Mouse (Mus musculus) urinary bladder, adult 18-20 months (tissue): ENCODE results near the gene Cds2.
"Not testable (repeated sequence)": the region's sequence is repeated elsewhere in the genome, so short reads cannot be mapped to it uniquely, and the experiment has no call there.

Experiments used
- DNase-seq, 2 experiments: peaks; one replicate each; pipeline ENCODE4 v3.0.0; 2022; ENCODE audit warnings: low spot score in 2 of 2, mixed read lengths in 2 of 2

The Cds2 gene

DNA sequence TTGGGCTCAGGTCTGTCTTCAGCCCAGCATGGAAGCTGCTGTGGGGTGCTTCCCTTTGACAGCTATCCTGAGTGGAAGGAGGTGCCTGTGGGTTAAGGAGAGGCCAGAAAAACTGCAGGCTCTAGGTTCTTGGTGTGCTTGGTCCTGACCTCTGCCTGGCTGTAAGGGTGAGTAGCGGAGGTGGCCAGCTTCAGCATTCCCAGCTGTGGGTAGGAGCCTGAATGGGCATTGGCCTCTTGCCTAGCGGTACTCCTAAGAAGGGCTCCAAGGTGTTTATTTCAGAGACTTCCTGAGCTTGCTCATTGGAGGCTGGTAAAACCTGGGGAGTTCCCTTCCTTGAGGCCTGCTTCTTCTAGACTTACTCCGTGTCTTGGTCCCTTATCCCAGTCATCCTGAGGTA is 28.3 kb downstream of the Cds2 start:
- no peak for DNase-seq

DNA sequence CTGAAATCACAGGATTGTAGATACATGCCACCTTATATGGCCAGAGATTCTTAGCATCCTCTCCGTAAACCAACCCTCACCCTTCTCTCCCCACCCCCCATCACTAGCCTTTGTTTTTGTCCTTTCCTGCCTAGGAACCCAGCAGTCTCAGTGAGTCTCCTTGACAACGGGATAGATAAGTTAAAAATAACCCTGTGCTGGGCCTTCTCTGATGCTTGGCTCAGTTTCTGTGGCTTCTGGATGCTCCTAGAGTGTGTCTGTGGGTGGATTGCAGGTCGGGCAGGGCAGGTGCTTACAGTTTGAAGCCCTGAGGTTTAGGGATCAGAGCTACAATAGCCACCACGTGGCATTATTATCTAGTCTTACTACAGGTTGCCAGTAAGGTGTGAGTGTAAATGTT is 29.1 kb downstream of the Cds2 start:
- DNase-seq: no peak

DNA sequence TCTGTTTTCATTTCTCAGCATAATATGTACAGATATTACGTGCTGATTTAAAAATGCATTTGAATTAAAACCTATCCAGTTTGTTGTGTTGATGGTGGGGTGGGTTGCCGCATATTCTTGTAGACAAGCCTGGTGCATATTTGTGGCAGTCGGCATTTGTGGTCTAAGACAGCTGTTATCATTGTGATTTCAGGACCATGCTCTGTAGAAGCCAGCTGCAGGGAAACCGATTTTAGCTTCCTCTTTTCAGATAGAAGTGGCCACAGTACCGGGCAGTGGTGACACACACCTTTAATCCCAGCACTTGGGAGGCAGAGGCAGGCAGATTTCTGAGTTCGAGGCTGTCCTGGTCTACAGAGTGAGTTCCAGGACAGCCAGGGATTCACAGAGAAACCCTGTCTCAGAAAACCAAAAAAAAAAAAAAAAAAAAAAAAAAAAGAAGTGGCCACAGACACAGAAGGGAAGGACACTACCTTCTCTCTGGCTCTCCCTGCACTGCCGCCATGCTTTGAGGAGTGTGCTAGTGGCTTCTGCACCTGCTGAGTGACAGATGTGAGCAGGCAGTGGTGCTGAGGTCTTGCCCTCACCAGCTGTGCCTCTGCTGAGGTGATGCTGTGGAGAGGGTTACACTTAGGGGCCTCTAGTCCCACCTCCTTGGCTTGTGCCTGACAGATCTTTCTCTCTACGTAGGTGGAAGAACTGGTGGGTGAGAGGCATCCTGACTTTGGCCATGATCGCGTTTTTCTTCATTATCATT is 30.9 kb downstream of the Cds2 start:
- no peak for DNase-seq

DNA sequence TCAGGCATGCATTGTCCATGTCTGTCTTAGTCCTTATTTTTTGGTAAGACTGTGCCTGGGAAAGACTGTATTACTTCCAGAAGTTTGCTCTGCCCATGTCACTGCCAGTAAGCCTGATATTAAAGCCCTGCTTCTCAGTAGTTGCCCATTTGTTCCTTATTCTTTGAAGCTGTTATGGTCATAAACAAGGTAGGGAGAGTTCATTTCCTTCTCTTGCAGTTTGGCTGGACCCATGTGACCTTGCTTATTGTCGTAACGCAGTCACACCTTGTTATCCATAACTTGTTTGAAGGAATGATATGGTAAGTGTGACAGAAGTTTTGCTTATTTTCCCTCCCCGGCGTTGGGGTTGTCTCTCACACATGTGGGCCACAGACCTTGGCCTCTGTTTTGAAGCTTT is 35.3 kb downstream of the Cds2 start:
- no peak for DNase-seq

DNA sequence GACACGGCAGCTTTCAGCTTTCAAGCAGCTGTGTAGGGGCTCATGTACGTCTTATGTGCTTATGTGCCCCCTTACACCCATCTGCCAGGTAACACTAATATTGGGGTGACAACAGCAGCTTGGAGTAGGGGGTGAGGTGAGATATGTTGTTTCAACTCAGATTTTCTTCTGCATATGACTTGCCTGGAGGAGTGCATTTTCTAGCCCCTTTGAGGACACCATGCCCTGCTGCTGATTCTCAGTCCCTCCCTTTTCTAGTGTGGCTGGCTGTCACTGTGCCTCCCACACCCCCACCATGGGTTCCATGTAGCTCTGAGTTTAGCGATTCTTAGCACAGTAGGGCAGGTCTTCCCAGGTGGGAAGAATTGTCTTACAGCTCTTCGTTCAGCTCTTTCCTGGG is 38.5 kb downstream of the Cds2 start:
- DNase-seq: no peak

DNA sequence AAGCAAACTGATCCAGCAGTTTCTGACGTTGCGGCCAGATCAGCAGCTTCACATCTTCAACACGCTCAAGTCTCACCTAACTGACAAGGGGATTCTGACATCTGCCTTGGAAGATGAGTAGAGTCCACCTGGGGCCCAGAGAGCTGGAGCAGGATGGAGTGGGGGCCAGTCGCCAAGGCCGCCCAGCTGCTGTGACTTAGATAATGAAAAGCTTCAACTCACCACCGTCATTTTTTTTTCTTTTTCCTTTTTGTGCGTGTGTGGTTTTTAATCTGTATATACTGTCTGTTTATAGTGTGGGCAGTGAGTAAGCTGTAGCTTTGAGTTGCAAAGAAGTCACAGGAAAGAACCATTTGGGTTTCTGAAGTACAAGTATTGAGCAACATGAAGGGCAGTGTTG is 42.2 kb downstream of the Cds2 start:
- DNase-seq: no peak

DNA sequence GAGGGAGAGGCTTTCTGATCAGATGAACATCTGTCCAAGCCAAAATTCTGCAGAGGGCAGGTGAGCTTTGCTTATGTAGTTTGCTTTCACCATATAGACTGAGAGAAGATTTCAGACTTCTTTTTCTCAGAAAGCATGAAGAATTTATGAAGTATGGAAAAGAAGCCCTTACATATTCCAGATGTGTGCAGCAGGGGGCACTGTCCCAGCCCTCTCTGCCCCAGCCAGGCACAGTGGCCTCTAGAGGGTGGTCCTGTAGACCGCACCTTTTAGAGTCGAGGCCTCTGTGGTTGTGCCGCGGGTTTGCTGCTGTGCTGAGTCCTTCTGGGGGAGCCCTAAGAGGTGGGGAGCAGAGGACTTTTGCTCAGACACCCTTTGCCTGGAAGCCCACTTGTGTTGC is 43.0 kb downstream of the Cds2 start:
- no peak for DNase-seq

DNA sequence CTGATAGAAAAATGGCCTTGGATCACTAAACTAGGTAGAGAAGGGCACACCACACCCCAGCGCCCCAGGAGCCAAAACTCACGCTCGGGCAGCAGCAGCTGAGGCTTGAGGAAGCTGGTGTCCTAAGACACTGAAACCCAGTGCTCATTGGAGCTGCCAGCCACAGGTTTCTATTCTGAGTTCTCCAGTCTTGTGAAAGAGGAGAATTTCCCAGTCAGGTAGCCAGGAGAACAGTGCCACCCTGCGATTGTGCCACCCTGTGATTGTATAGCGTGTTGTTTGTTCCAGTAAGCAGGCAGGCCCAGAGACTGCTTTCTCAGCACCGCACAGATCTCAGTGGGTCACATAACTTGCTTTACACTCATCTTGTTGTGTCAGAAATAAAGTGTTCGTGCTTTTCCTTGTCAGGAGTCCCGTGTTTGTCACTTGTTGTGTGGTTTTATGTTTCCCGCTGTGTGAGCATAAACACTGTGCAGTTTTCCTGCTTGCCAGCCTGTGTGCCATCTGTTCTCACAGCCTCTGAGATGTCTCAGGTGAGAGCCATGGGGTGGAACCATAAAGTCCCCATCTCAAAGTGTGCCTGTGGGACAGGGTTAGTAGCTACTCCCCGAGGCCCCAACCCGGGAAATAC is 44.4 kb downstream of the Cds2 start:
- DNase-seq: no peak

DNA sequence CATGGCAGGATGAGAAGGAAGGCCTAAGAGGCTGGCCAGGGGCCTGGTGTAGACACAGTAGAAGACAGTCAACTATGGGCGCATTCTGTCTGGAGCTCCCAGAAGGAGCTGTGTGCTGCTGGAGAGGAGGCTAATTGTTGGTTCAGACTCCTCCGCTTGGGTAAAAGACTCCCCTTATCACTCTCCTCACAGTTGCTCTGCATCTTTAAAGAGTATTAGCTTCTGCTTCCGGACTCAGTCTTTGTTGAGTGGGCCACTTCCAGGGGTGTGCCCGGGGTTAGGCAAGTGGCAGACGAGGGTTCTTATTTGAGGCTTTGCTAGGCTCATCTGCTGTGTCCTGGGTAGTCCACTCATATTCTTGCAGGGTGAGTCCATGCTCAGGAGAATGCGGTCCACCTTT is 45.9 kb downstream of the Cds2 start:
- no peak for DNase-seq

DNA sequence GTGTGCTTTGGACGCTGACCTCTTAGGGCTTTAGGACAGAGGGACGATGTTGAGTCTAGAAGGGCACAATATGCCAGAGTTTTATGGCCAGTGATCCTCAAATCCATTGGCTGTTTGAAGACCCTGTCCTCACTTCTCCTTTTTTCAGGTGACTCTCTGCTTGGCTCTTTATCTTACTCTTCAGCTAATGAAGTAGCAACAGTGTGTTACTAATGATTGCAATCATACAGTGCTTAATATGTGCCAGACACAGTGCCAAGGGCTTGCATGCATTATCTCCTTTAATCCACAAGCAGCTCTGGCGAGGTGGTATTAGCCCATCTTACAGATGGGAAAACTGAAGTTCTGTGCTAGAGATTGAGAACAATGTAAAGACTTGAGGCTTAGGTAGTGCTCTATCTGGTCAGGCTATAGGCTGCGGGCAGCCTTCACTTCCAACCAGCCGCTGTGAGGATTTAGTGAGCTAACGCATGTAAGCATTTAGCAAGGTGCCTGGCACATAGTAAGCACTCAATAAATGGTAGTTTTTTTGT is 46.5 kb downstream of the Cds2 start:
- no peak for DNase-seq

DNA sequence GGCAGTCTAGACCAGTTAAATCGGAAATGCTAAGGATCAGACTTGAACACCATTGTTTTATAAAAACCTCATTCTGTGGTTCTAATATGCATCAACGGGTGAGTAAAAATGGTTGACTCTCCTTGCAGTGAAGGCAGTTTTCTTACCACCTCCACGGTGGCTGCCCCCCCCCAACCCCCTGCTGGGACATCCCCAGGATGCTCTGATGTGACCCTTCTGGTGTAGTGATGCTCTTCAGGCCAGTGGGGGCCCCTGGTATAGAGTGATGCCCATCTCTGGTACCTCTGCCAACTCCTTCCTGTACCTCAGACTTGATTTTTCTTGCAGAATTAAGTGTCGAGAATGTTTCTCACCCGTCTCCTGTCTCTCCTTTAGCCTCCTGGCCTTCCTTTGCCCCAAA is 49.7 kb downstream of the Cds2 start:
- no peak for DNase-seq

DNA sequence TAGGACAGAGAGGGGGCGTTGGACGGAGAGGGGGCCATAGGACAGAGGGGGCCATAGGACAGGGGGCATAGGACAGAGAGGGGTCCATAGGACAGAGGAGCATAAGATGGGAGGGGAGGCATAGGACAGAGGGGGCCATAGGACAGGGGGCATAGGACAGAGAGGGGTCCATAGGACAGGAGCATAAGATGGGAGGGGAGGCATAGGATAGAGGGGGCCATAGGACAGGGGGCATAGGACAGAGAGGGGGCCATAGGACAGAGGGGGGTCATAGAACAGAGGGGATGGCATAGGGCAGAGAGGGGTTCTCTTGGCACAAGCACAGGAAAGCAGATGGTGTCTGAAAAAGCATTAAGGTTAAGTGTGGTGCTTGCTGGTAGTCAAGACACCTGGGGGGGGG is 50.6 kb downstream of the Cds2 start:
- no peak for DNase-seq

DNA sequence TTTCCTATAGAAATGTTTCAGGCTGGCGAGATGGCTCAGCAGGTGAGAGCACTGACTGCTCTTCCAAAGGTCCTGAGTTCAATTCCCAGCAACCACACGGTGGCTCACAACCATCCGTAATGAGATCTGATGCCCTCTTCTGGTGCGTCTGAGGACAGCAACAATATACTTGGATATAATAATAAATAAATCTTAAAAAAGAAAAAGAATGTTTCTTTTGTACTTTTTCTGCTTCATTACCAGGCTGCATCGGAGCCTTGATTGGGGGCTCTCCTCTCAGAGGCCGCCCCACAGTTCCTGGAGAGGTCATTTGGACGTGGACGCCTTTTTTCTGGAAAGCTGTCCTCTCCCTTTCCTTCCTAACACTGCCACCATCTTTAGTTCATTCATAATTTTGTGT is 51.1 kb downstream of the Cds2 start:
- DNase-seq: not testable (repeated sequence)

DNA sequence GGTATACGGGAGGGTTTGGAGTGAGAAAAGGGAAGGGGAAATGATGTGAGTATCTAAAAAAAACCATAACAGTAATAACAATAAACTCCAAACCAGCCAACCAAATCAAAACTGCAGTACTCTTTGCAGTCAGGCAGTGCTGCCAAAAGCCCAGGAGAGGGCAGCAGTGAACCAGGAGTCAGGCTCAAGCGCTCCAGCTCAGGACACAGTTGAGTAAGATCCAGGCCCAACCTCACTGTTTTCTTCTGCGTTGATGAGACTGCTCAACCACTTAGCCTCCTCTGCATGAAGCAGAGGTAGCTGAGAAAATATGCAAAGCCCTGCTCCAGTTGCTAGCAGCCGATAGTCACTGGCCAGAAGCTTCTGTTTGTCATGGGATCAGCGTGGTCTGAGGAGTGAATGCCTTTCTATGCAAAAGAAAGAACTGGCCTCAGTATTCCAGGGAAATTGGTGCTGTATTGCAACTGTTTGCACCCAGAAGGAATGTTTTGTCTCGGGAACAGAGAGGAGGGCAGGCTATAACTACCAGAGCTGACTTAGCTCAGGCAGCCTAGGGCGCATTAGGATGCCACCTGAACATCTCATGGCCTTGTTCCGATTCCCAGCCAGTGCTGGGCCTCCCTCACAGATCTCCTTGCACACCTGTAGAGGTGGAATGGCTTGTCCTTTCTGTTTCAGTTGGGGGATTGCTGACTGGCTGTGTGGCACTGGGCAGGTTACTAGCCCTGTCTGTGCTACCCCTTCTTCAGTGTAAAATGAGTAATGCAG is 53.3 kb downstream of the Cds2 start:
- DNase-seq: peak; percentile 18 to 23

DNA sequence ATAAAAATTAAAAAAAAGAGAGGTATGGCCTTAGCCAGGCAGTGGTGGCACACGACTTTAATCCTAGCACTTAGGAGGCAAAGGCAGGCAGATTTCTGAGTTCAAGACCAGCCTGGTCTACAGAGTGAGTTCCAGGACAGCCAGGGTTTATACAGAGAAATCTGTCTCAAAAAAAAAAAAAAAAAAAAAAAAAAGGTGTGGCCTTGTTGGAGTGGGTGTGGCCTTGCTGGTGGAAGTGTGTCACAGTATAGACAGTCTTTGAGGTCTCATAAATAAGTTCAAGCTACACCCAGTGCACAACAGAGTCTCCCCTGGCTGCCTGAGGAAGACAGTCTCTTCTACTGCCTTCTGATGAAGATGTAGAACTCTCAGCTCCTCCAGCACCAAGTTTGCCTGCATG is 54.2 kb downstream of the Cds2 start:
- DNase-seq: no peak

DNA sequence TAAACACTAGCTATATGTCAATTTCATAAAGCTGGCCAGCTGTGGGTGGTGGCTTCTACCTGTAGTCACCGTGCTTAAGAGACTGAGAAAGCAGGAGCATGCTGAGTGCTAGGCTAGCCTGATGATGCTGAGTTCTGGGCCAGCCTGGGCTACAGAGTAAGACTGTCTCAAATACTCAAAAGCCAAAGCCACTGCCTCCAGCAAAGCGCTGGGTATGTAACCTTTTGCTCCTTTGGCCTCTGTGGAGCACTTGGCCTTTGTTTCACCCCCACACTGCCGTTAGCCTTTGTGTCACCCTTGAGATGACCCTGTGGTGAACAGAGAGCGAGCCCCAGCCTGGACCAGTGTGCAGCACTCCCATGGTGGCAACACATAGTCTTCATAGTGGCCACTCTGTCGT is 57.6 kb downstream of the Cds2 start:
- no peak for DNase-seq

DNA sequence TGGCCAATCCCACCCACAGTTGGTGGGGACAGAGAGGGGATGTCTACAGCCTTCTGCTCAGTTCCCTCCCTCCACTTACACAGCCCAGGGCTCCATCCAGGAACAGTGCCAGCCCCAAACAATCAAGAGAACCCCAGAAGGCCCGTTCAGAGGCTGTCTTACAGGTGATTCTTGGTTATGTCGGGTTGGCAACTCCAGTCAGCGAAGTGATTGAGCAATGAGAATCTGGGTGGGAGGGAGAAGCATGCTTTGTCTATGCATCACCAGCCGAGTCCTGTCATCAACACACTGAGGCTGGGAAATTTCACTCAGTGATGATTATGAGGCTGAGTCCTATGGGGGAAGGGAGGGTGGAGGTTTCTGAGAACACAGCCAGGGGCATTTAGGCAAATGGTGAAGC is 60.6 kb downstream of the Cds2 start:
- DNase-seq: no peak

DNA sequence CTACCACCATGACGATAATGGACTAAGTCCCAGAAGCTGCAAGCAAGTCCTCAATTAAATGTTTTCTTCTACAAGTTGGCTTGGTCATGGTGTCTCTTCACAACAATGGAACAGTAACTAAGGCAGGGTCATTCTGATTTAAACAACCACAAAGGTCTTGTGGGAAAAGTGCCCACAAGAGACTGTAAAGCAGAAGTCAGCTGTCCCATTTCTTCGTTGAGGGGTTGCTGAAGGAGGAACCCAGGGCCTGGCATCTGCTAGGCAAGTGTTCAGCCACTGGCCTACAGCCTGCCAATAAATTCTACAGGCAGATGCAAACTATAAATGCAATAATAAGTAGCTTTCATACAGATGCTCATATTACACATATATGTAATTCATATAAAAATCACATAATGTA is 74.3 kb downstream of the Cds2 start:
- no peak for DNase-seq

DNA sequence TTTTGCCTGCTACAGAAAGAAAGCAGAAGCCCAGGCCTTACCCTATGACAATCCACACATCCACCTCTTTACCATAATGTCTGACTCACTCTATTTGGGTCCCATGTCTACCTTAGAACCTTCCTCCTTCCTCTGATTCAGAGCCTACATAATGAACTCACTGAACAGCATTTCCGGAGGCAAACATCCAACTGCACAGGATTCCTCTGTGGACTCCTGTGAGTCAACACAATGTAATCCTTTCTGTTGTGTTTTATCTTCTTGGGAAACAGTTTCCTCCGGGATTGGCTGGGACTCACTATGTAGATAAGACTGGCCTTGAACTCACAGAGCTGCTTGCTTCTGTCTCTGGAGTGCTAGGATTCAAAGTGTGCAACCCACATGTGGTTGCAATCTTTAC is 77.4 kb downstream of the Cds2 start:
- DNase-seq: no peak

DNA sequence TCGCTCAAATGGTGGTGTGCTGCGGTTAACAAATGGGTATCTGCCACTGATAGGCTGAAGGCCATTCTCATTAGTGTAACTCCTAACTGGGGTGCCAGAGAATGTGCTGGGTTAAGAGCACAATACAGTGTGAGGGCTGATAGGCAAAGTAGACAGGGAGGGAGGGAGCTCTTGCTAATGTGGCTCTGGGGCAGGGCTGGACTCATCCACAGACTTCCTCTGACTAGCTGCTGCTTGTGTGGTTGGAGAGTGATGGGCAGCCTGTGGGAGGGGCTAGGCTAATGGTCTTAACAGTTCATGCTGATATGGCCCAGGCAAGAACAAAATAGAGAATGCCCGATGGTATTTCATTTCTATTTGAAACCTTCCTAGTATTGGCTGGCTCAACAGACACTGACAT is 78.3 kb downstream of the Cds2 start:
- no peak for DNase-seq

DNA sequence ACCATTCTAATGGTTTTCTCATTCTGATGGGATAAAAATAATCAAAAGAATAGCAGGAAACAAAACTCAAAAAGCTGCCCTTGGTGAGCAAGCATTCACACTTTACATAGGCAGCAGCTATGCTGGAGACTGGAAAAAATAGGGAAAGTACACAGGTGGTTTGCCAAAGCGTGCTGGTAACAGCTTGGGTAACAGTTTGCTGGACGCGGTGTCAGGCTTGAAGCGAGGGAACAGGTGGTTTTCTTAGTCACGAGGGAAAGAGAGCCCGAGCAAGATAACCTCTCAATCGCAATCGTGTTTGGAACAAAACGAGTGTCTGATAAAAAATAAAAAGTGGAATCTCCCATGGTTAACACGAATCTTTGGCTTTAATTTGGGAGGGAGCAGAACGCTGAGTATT is 80.9 kb downstream of the Cds2 start:
- DNase-seq: no peak
